Mouse (Mus musculus): Measurements from ENCODE around the gene Gm4737. TPM values are rescaled to one million over a fixed set of nuclear protein-coding genes. Genes with fewer than 3 reads are reported as not detected.
"Not testable (repeated sequence)": the region's sequence is repeated elsewhere in the genome, so short reads cannot be mapped to it uniquely, and the experiment has no call there.

Gene Gm4737
- 7.4 and 8.3 TPM in 2 replicates for polyA plus RNA-seq (2014; fragmentation: Nextera tagmentation; extraction: Ambion mirVana)

GRCm38 (mm10) chr16:46154832-46155231 is at the start of gene Gm4737:
Gene Gm4737, minus strand, starts transcription at chr16:46155077.
- H3K4me3 ChIP-seq (ENCODE audit: low read depth, low read length); DNase-seq (ENCODE audit: low spot score); H3K9ac ChIP-seq (ENCODE audit: low read length); ATAC-seq (replicated peaks; ENCODE audit: low FRiP score, low TSS enrichment, low read depth); H3K36me3 ChIP-seq (ENCODE audit: control insufficient read depth, insufficient read depth, low read length); H3K27ac ChIP-seq (ENCODE audit: low read depth); H3K4me1 ChIP-seq (replicated peaks; ENCODE audit: control insufficient read depth, insufficient read depth, low read length); H3K9me3 ChIP-seq (ENCODE audit: control insufficient read depth, low read length); H3K4me2 ChIP-seq (ENCODE audit: low read length); H3K27me3 ChIP-seq (replicated peaks; ENCODE audit: control insufficient read depth, insufficient read depth, low read length): not testable (repeated sequence)
- WGBS: 96% methylated on average over 8 of the region's 16 CpGs

- Histone ChIP-seq H3K27ac (ENCODE audit: low read depth) (no peak overlapping the region), H3K4me1 (replicated peaks; ENCODE audit: control insufficient read depth, insufficient read depth, low read length) (no peaks in the 10 kb centered on the region), H3K9me3 (ENCODE audit: control insufficient read depth, low read length) (no peaks in the 10 kb centered on the region), H3K36me3 (ENCODE audit: control insufficient read depth, insufficient read depth, low read length) (no peaks in the 10 kb centered on the region), H3K9ac (ENCODE audit: low read length) (no peak overlapping the region), H3K4me2 (ENCODE audit: low read length) (no peak overlapping the region), H3K4me3 (ENCODE audit: low read depth, low read length) (no peak overlapping the region), H3K27me3 (replicated peaks; ENCODE audit: control insufficient read depth, insufficient read depth, low read length) (no peaks in the 10 kb centered on the region)
- DNase-seq (ENCODE audit: low spot score) (no peak), ATAC-seq (replicated peaks; ENCODE audit: low FRiP score, low TSS enrichment, low read depth) (no peak)
- WGBS: 63% methylated on average over 5 of the region's 5 CpGs
Observed at GRCm38 (mm10) chr16:46195792-46196191, 40.9 kb upstream of the Gm4737 start.

GRCm38 (mm10) chr16:46183096-46183495 is 28.2 kb upstream of the Gm4737 start:
- DNase-seq (ENCODE audit: low spot score): no peak
- Histone ChIP-seq H3K9me3 (ENCODE audit: control insufficient read depth, low read length) (no peaks in the 10 kb centered on the region), H3K27me3 (replicated peaks; ENCODE audit: control insufficient read depth, insufficient read depth, low read length) (no peaks in the 10 kb centered on the region), H3K4me3 (ENCODE audit: low read depth, low read length) (no peak overlapping the region), H3K9ac (ENCODE audit: low read length) (no peak overlapping the region), H3K36me3 (ENCODE audit: control insufficient read depth, insufficient read depth, low read length) (no peaks in the 10 kb centered on the region), H3K4me2 (ENCODE audit: low read length) (no peak overlapping the region), H3K27ac (ENCODE audit: low read depth) (no peak overlapping the region), H3K4me1 (replicated peaks; ENCODE audit: control insufficient read depth, insufficient read depth, low read length) (no peaks in the 10 kb centered on the region)
- 85% methylated on average over 5 of the region's 5 CpGs for WGBS
- no peak for ATAC-seq (replicated peaks; ENCODE audit: low FRiP score, low TSS enrichment, low read depth)

- no peaks in the 10 kb centered on the region for H3K9me3 ChIP-seq (ENCODE audit: control insufficient read depth, low read length)
- DNase-seq (ENCODE audit: low spot score) (no peak), ATAC-seq (replicated peaks; ENCODE audit: low FRiP score, low TSS enrichment, low read depth) (no peak)
- no peaks in the 10 kb centered on the region for H3K36me3 ChIP-seq (ENCODE audit: control insufficient read depth, insufficient read depth, low read length)
- no peaks in the 10 kb centered on the region; the same call in 1 of the 2 replicates for H3K4me1 ChIP-seq (replicated peaks; ENCODE audit: control insufficient read depth, insufficient read depth, low read length)
- H3K27me3 ChIP-seq (replicated peaks; ENCODE audit: control insufficient read depth, insufficient read depth, low read length): no peaks in the 10 kb centered on the region
- 79% methylated on average over 4 of the region's 4 CpGs for WGBS
- H3K4me2 ChIP-seq (ENCODE audit: low read length): no peak overlapping the region
- H3K4me3 ChIP-seq (ENCODE audit: low read depth, low read length): no peak overlapping the region
- H3K9ac ChIP-seq (ENCODE audit: low read length): no peak overlapping the region
- H3K27ac ChIP-seq (ENCODE audit: low read depth): no peak overlapping the region
Observed at GRCm38 (mm10) chr16:46178121-46178801, 23.4 kb upstream of the Gm4737 start.

- DNase-seq (ENCODE audit: low spot score): no peak
- Histone ChIP-seq H3K4me1 (replicated peaks; ENCODE audit: control insufficient read depth, insufficient read depth, low read length) (no peaks in the 10 kb centered on the region; the same call in 1 of the 2 replicates), H3K4me3 (ENCODE audit: low read depth, low read length) (no peak overlapping the region), H3K27me3 (replicated peaks; ENCODE audit: control insufficient read depth, insufficient read depth, low read length) (no peaks in the 10 kb centered on the region), H3K9ac (ENCODE audit: low read length) (no peak overlapping the region), H3K27ac (ENCODE audit: low read depth) (no peak overlapping the region), H3K9me3 (ENCODE audit: control insufficient read depth, low read length) (peaks cover 2% of the 10 kb centered on the region; the same call in 1 of the 2 replicates), H3K4me2 (ENCODE audit: low read length) (no peak overlapping the region), H3K36me3 (ENCODE audit: control insufficient read depth, insufficient read depth, low read length) (no peaks in the 10 kb centered on the region)
- ATAC-seq (replicated peaks; ENCODE audit: low FRiP score, low TSS enrichment, low read depth): no peak
Observed at GRCm38 (mm10) chr16:46173039-46173438, 18.2 kb upstream of the Gm4737 start.

GRCm38 (mm10) chr16:46166971-46167370 is 12.1 kb upstream of the Gm4737 start:
- H3K4me3 ChIP-seq (ENCODE audit: low read depth, low read length): no peak overlapping the region
- H3K9me3 ChIP-seq (ENCODE audit: control insufficient read depth, low read length): peaks cover 2% of the 10 kb centered on the region; the same call in 1 of the 2 replicates
- no peaks in the 10 kb centered on the region for H3K4me1 ChIP-seq (replicated peaks; ENCODE audit: control insufficient read depth, insufficient read depth, low read length)
- H3K27ac ChIP-seq (ENCODE audit: low read depth): no peak overlapping the region
- H3K36me3 ChIP-seq (ENCODE audit: control insufficient read depth, insufficient read depth, low read length): no peaks in the 10 kb centered on the region
- DNase-seq (ENCODE audit: low spot score) (no peak), ATAC-seq (replicated peaks; ENCODE audit: low FRiP score, low TSS enrichment, low read depth) (no peak)
- H3K9ac ChIP-seq (ENCODE audit: low read length): no peak overlapping the region
- no peak overlapping the region for H3K4me2 ChIP-seq (ENCODE audit: low read length)
- no peaks in the 10 kb centered on the region for H3K27me3 ChIP-seq (replicated peaks; ENCODE audit: control insufficient read depth, insufficient read depth, low read length)
- 78% methylated on average over 3 of the region's 3 CpGs for WGBS

- Histone ChIP-seq H3K9me3 (ENCODE audit: control insufficient read depth, low read length) (no peaks in the 10 kb centered on the region), H3K9ac (ENCODE audit: low read length) (no peak overlapping the region), H3K4me2 (ENCODE audit: low read length) (no peak overlapping the region), H3K27me3 (replicated peaks; ENCODE audit: control insufficient read depth, insufficient read depth, low read length) (no peaks in the 10 kb centered on the region), H3K4me3 (ENCODE audit: low read depth, low read length) (no peak overlapping the region), H3K27ac (ENCODE audit: low read depth) (no peak overlapping the region), H3K36me3 (ENCODE audit: control insufficient read depth, insufficient read depth, low read length) (no peaks in the 10 kb centered on the region), H3K4me1 (replicated peaks; ENCODE audit: control insufficient read depth, insufficient read depth, low read length) (no peaks in the 10 kb centered on the region)
- WGBS: 83% methylated on average over 4 of the region's 4 CpGs
- ATAC-seq (replicated peaks; ENCODE audit: low FRiP score, low TSS enrichment, low read depth) (no peak), DNase-seq (ENCODE audit: low spot score) (no peak)
Observed at GRCm38 (mm10) chr16:46165305-46165704, 10.4 kb upstream of the Gm4737 start.

GRCm38 (mm10) chr16:46151141-46151540 is 3.7 kb downstream of the Gm4737 start:
- no peak overlapping the region for H3K27ac ChIP-seq (ENCODE audit: low read depth)

GRCm38 (mm10) chr16:46148661-46149341 is 6.1 kb downstream of the Gm4737 start:
- no peak overlapping the region for H3K9ac ChIP-seq (ENCODE audit: low read length)
- no peak overlapping the region for H3K4me3 ChIP-seq (ENCODE audit: low read depth, low read length)
- H3K27me3 ChIP-seq (replicated peaks; ENCODE audit: control insufficient read depth, insufficient read depth, low read length): no peaks in the 10 kb centered on the region
- DNase-seq (ENCODE audit: low spot score) (no peak), ATAC-seq (replicated peaks; ENCODE audit: low FRiP score, low TSS enrichment, low read depth) (no peak)
- no peak overlapping the region for H3K4me2 ChIP-seq (ENCODE audit: low read length)
- H3K4me1 ChIP-seq (replicated peaks; ENCODE audit: control insufficient read depth, insufficient read depth, low read length): no peaks in the 10 kb centered on the region
- H3K36me3 ChIP-seq (ENCODE audit: control insufficient read depth, insufficient read depth, low read length): no peaks in the 10 kb centered on the region
- no peak overlapping the region for H3K27ac ChIP-seq (ENCODE audit: low read depth)
- no peaks in the 10 kb centered on the region for H3K9me3 ChIP-seq (ENCODE audit: control insufficient read depth, low read length)
- WGBS: 54% methylated on average over 3 of the region's 3 CpGs

More at GRCm38 (mm10) chr16:46151141-46151540, 3.7 kb downstream of the Gm4737 start:
- DNase-seq (ENCODE audit: low spot score) (no peak), ATAC-seq (replicated peaks; ENCODE audit: low FRiP score, low TSS enrichment, low read depth) (no peak)
- Histone ChIP-seq H3K4me3 (ENCODE audit: low read depth, low read length) (no peak overlapping the region), H3K36me3 (ENCODE audit: control insufficient read depth, insufficient read depth, low read length) (no peaks in the 10 kb centered on the region), H3K4me1 (replicated peaks; ENCODE audit: control insufficient read depth, insufficient read depth, low read length) (no peaks in the 10 kb centered on the region), H3K27me3 (replicated peaks; ENCODE audit: control insufficient read depth, insufficient read depth, low read length) (no peaks in the 10 kb centered on the region), H3K9me3 (ENCODE audit: control insufficient read depth, low read length) (no peaks in the 10 kb centered on the region), H3K9ac (ENCODE audit: low read length) (no peak overlapping the region), H3K4me2 (ENCODE audit: low read length) (no peak overlapping the region)
